Mouse (Mus musculus) midbrain, embryonic 16.5 days (tissue): ENCODE data around the gene Pphln1. TPM values are rescaled to one million over a fixed set of nuclear protein-coding genes. Genes with fewer than 3 reads are reported as not detected.
A peak's percentile ranks its signal among the peaks of the same experiment; 100 is the strongest.

Experiments
- ATAC-seq: fragments of 200-750 bp; cut with Nextera tagmentation; 2 replicates; pipeline ENCODE4 v1.8.0; 2017; ENCODE audit warnings: moderate TSS enrichment
- H3K27ac ChIP-seq: fragments of 300-500 bp; sonication (generic); 2 replicates; pipeline ENCODE4 v1.5.1; 2014; ENCODE audit warnings: mild to moderate bottlenecking, low read length, mixed read lengths
- H3K27me3 ChIP-seq: fragments of 300-500 bp; sonication (generic); 2 replicates; pipeline ENCODE4 v1.6.1; 2014; ENCODE audit warnings: low read depth, low read length, mixed read lengths; ENCODE audit not compliant: control insufficient read depth, insufficient read depth
- H3K36me3 ChIP-seq: fragments of 300-500 bp; sonication (generic); 2 replicates; pipeline ENCODE4 v1.6.1; 2014; ENCODE audit warnings: mild to moderate bottlenecking, low read length, moderate library complexity, mixed read lengths; ENCODE audit not compliant: control insufficient read depth, insufficient read depth
- H3K4me1 ChIP-seq: fragments of 300-500 bp; sonication (generic); 2 replicates; pipeline ENCODE4 v1.6.1; 2014; ENCODE audit warnings: mild to moderate bottlenecking, low read length, mixed read lengths; ENCODE audit not compliant: control insufficient read depth, insufficient read depth
- H3K4me2 ChIP-seq: fragments of 300-500 bp; sonication (generic); 2 replicates; pipeline ENCODE4 v1.6.1; 2014; ENCODE audit warnings: mild to moderate bottlenecking, low read length, mixed read lengths
- H3K4me3 ChIP-seq: fragments of 300-500 bp; sonication (generic); 2 replicates; pipeline ENCODE4 v1.5.1; 2014; ENCODE audit warnings: low read depth, mild to moderate bottlenecking, low read length, moderate library complexity, mixed read lengths
- H3K9ac ChIP-seq: fragments of 300-500 bp; sonication (generic); 2 replicates; pipeline ENCODE4 v1.6.1; 2014; ENCODE audit warnings: low read depth, low read length, mixed read lengths
- H3K9me3 ChIP-seq: fragments of 300-500 bp; sonication (generic); replicated peaks from 2 replicates; pipeline ENCODE4 v1.6.1; 2014; ENCODE audit warnings: mild to moderate bottlenecking, low read length, mixed read lengths; ENCODE audit not compliant: control insufficient read depth, poor library complexity, severe bottlenecking
- WGBS: fragments of 180-500 bp; shearing (Covaris S2); extraction: QIAGEN DNeasy Blood & Tissue Kit; methylation state at CpG from one replicate; pipeline ENCODE4 v1.1.7; 2014; 5-methylcytosine and 5-hydroxymethylcytosine counted together
- polyA plus RNA-seq: library from polyadenylated mRNA; unstranded; fragments of >200 nt; fragmentation: Nextera tagmentation; extraction: Ambion mirVana; gene quantifications from 2 replicates; pipeline ENCODE4 v1.2.1, GENCODE M21; 2015

The Pphln1 gene
- polyA plus RNA-seq, 1 experiment from 2014 or later: 37.2 TPM

DNA sequence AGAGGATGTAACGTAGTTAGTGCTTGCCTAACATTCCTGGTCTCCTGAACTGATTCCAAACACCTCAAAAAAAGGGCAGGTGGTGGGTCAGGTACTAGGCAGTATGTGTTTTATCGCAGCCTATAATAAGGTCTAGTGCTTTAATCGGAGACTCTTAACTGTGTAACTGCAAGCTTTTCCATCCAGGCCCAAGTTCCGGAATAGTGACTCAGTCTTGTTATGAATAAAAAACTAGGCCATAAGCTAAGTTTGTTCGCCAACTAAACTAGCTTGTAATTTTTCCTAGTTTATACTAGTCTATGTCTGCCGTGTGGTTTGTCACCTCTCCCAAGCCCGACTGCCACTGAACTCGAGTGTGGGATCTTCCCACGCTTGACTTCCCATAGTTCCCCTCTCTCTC, 16.3 kb downstream of the Pphln1 start:
- no peak for ATAC-seq
- H3K4me2 ChIP-seq: no peak overlapping the region
- H3K36me3 ChIP-seq: peaks cover 2% of the 10 kb centered on the region; the same call in 1 of the 2 replicates
- H3K27me3 ChIP-seq: no peaks in the 10 kb centered on the region
- no peak overlapping the region for H3K27ac ChIP-seq
- no peaks in the 10 kb centered on the region for H3K9me3 ChIP-seq
- no peak overlapping the region for H3K9ac ChIP-seq
- no peaks in the 10 kb centered on the region for H3K4me1 ChIP-seq
- 93% methylated on average over 9 of the region's 9 CpGs for WGBS
- no peak overlapping the region for H3K4me3 ChIP-seq

DNA sequence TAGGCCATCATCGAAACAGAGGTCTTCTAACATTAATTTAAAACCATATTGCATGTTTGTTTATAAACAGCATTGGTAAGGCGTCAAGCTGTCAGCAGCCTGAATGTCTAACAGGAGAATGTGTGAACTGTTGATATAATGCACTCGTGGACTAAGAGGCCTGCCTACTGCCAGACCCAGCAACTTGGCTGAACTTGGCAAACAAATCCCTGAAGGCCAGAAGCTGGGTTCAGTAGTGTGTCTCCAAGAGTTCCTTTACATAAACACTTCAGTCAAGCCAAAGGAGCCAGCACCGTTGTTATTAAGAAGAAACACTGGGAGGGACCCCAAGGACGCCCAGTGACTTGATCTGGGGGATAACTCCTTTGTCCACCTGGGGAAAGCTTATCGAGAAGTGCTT, 18.1 kb downstream of the Pphln1 start:
- Histone ChIP-seq H3K4me2 (no peak overlapping the region), H3K4me3 (no peak overlapping the region), H3K9ac (no peak overlapping the region), H3K9me3 (no peaks in the 10 kb centered on the region), H3K27ac (no peak overlapping the region), H3K36me3 (peaks cover 6% of the 10 kb centered on the region), H3K4me1 (no peaks in the 10 kb centered on the region), H3K27me3 (no peaks in the 10 kb centered on the region)
- 91% methylated on average over 6 of the region's 6 CpGs for WGBS
- ATAC-seq: no peak

DNA sequence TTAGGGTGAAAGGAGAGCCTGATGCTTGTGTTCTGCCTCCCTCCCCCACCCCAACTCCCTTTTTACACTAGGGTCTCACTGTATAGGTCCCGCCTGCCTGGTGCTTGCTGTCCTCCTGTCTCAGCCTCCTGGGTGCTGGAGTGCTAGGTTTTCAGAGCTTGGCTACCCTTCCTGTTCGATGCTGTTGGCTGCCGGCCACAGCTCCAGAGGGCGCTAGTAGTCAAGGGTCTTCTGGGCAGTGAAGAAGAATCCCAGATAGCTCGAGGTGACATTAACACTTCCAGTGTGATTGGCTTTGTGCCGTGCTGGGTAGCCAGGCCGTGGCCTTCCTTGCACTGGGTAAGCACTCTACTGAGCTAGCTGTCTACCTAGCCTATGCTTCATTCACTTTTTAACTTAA, 22.4 kb downstream of the Pphln1 start:
- no peak for ATAC-seq
- no peak overlapping the region for H3K9ac ChIP-seq
- 87% methylated on average over 7 of the region's 7 CpGs for WGBS
- H3K4me2 ChIP-seq: no peak overlapping the region
- no peaks in the 10 kb centered on the region for H3K9me3 ChIP-seq
- no peak overlapping the region for H3K4me3 ChIP-seq
- H3K36me3 ChIP-seq: peaks cover 4% of the 10 kb centered on the region
- H3K27ac ChIP-seq: no peak overlapping the region
- no peaks in the 10 kb centered on the region for H3K27me3 ChIP-seq
- no peaks in the 10 kb centered on the region for H3K4me1 ChIP-seq

DNA sequence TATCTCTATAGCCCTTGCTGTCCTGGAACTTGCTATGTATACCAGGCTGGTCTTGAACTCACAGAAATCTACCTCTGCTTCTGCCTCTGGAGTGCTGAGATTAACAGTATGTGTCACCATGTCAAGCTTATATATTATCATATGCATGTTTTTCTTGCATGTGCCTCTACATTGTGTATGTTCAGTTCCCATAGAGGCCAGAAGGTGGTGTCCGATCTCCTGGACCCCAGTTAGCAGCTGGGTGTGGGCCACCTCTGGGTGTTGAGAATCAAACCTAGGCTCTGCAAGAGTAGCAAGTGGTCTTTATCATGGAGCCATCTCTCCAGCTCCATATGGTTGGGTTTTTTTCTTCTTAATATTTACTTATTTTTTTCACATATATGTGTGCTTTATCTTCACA, 24.4 kb downstream of the Pphln1 start:
- H3K36me3 ChIP-seq: peaks cover 4% of the 10 kb centered on the region
- no peaks in the 10 kb centered on the region for H3K4me1 ChIP-seq
- H3K27me3 ChIP-seq: no peaks in the 10 kb centered on the region
- no peak for ATAC-seq
- H3K4me3 ChIP-seq: no peak overlapping the region
- no peak overlapping the region for H3K9ac ChIP-seq
- no peak overlapping the region for H3K27ac ChIP-seq
- H3K9me3 ChIP-seq: no peaks in the 10 kb centered on the region
- no peak overlapping the region for H3K4me2 ChIP-seq
- 95% methylated on average over 1 of the region's 1 CpGs for WGBS

DNA sequence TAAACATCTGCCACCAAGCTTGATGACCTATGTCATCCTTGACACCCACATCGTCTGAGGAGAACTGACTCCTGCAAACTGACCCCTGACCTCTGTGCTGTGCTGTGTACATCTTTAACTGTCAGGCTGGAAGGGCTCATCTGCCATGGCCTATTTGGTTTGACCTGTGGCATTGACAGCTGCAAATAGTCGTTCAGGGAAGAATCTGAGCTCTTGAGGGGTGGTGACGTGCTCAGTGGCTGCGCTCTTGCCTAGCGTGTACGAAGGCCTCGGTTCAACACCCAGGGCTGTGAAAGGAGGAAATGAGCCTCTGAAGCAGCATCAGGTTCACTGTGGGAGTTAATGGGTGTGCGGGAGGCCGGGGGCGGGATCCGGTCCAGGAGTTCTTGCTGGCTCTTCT, 35.7 kb downstream of the Pphln1 start:
- Histone ChIP-seq H3K4me1 (0 out of 2 replicates have a peak, but pooled peaks cover 2% of the 10 kb centered on the region), H3K27ac (no peak overlapping the region), H3K4me3 (no peak overlapping the region), H3K9ac (no peak overlapping the region), H3K36me3 (no peaks in the 10 kb centered on the region), H3K9me3 (no peaks in the 10 kb centered on the region), H3K27me3 (no peaks in the 10 kb centered on the region), H3K4me2 (no peak overlapping the region)
- ATAC-seq: no peak
- 76% methylated on average over 11 of the region's 11 CpGs for WGBS

DNA sequence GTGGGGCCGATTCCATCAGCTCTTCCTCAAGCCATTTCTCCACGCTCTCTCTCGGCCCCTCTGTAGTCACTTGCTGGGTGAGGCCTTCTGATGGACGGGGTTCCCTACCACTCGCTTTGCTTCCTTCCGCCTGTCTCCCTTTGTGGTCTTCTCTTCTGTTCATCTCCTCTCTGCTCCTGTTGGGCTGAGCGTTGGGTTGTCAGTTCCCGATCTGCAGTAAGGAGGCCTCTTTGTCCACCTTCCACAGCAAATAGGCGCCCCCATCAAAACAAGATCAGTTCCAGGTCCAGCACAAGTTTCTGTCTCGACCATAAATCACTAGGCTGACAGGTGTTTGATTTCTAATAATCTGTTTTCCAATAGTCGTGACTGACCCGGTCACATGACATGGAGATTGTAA, 37.8 kb downstream of the Pphln1 start:
- Histone ChIP-seq H3K9ac (no peak overlapping the region), H3K4me2 (no peak overlapping the region), H3K27ac (no peak overlapping the region), H3K36me3 (no peaks in the 10 kb centered on the region), H3K4me3 (no peak overlapping the region), H3K27me3 (no peaks in the 10 kb centered on the region), H3K9me3 (no peaks in the 10 kb centered on the region), H3K4me1 (0 out of 2 replicates have a peak, but pooled peaks cover 2% of the 10 kb centered on the region)
- no peak for ATAC-seq
- WGBS: 93% methylated on average over 12 of the region's 12 CpGs

DNA sequence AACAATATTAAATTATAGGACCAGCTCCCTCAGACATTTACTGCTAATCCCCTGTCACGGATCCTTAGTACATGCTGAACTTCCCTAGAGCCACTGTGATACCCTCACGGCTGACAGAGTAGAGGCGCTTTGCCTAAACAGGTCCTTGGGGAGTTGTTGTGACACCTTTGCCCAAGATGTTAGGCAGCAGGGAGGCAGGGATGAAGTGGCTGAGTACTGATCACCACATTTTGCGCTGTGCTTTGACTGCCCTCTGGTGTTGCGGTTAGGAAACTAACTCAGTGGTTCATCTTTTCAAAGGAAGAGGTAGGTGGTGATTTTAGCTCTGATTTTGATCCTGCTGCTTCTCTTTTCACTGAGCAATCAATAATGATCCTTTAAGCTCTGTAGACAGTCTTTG, 40.5 kb downstream of the Pphln1 start:
- H3K4me1 ChIP-seq: 0 out of 2 replicates have a peak, but pooled peaks cover 2% of the 10 kb centered on the region
- H3K27ac ChIP-seq: no peak overlapping the region
- ATAC-seq: peak; percentile 64; the same call in 1 of the 2 replicates
- H3K4me2 ChIP-seq: no peak overlapping the region
- 41% methylated on average over 5 of the region's 5 CpGs for WGBS
- no peak overlapping the region for H3K9ac ChIP-seq
- H3K4me3 ChIP-seq: no peak overlapping the region
- H3K9me3 ChIP-seq: no peaks in the 10 kb centered on the region
- peaks cover 14% of the 10 kb centered on the region for H3K36me3 ChIP-seq
- H3K27me3 ChIP-seq: no peaks in the 10 kb centered on the region

DNA sequence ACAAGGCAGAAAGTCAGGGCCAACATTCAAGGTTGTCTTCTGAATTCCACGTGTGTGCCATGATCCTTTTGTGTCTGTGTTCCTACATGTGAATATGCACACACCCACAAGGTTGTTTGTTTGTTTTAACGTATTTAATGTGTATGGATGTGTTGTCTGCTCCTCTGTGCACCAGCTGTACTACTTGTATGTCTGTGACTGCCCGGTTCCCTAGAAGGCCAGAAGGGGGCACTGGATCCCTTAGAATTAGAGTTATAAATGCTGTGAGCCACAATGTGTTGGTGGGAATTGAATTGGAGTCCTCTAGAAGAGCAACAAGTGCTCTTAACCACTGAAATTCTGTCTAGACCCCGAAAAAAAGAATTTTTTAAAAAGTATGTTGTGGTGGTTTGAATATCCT, 44.1 kb downstream of the Pphln1 start:
- no peak overlapping the region for H3K4me3 ChIP-seq
- H3K9me3 ChIP-seq: no peaks in the 10 kb centered on the region
- WGBS: 91% methylated on average over 4 of the region's 4 CpGs
- H3K27ac ChIP-seq: no peak overlapping the region
- peaks cover 14% of the 10 kb centered on the region for H3K36me3 ChIP-seq
- 0 out of 2 replicates have a peak, but pooled peaks cover 2% of the 10 kb centered on the region for H3K4me1 ChIP-seq
- H3K9ac ChIP-seq: no peak overlapping the region
- no peak overlapping the region for H3K4me2 ChIP-seq
- no peak for ATAC-seq
- H3K27me3 ChIP-seq: no peaks in the 10 kb centered on the region

DNA sequence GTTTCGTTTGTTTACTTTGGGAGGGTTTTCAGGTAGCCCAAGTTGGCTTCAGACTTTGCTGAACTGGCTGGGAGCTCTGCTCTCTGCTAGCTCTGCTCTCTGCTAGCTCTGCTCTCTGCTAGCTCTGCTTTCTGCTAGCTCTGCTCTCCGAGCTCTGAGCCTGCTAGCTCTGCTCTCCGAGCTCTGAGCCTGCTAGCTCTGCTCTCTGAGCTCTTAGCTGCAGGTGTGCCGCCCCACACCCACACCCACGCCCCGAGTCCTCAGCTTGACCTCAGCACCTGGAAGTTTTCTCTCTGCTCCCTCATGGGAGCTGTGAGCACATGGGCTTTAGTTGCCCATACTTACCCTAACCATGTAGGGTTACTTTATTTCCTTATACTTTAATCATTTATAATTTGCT, 45.5 kb downstream of the Pphln1 start:
- Histone ChIP-seq H3K36me3 (peaks cover 14% of the 10 kb centered on the region), H3K27ac (no peak overlapping the region), H3K4me1 (no peaks in the 10 kb centered on the region), H3K9ac (no peak overlapping the region), H3K4me3 (no peak overlapping the region), H3K27me3 (no peaks in the 10 kb centered on the region), H3K9me3 (no peaks in the 10 kb centered on the region), H3K4me2 (no peak overlapping the region)
- 97% methylated on average over 6 of the region's 6 CpGs for WGBS
- no peak for ATAC-seq
